Mouse (Mus musculus) heart, adult 18-20 months (tissue): ENCODE measurements around the gene Krtap9-5. TPM values are rescaled to one million over a fixed set of nuclear protein-coding genes. Genes with fewer than 3 reads are reported as not detected.

Experiments
- total RNA-seq, 2 experiments: library from RNA; stranded (reverse); gene quantifications; 2 replicates each; pipeline ENCODE4 v1.2.3; 2021

The Krtap9-5 gene
- total RNA-seq, 2 experiments from 2014 or later: not detected

Other genes starting within 250 kb of the Krtap9-5 start
- gene Gm14180, start 214.2 kb upstream of the Krtap9-5 start, total RNA-seq: not detected
- not detected for gene Gm11595, start 175.6 kb upstream of the Krtap9-5 start, total RNA-seq
- not detected for gene Krtap4-8, start 167.8 kb upstream of the Krtap9-5 start, total RNA-seq
- not detected for gene Krtap4-9, start 163.3 kb upstream of the Krtap9-5 start, total RNA-seq
- gene Gm11596, start 155.0 kb upstream of the Krtap9-5 start, total RNA-seq: not detected
- gene Gm11569, start 149.5 kb upstream of the Krtap9-5 start, total RNA-seq: not detected
- gene Gm11554, start 144.0 kb upstream of the Krtap9-5 start, total RNA-seq: not detected
- gene Krtap4-13, start 138.6 kb upstream of the Krtap9-5 start, total RNA-seq: not detected
- not detected for gene Gm11564, start 132.8 kb upstream of the Krtap9-5 start, total RNA-seq
- not detected for gene 2300003K06Rik, start 110.4 kb upstream of the Krtap9-5 start, total RNA-seq
- not detected for gene Krtap4-16, start 96.9 kb upstream of the Krtap9-5 start, total RNA-seq
- not detected for gene Gm11568, start 90.6 kb upstream of the Krtap9-5 start, total RNA-seq
- not detected for gene Gm11559, start 84.0 kb upstream of the Krtap9-5 start, total RNA-seq
- not detected for gene Krtap9-1, start 75.1 kb upstream of the Krtap9-5 start, total RNA-seq
- not detected for gene Gm11567, start 69.3 kb upstream of the Krtap9-5 start, total RNA-seq
- not detected for gene Krtap31-1, start 40.6 kb upstream of the Krtap9-5 start, total RNA-seq
- not detected for gene Gm11565, start 33.7 kb upstream of the Krtap9-5 start, total RNA-seq
- gene Krtap31-2, start 12.2 kb upstream of the Krtap9-5 start, total RNA-seq: not detected
- gene Krtap29-1, start 30.6 kb downstream of the Krtap9-5 start, total RNA-seq: not detected
- gene Krtap16-1, start 38.1 kb downstream of the Krtap9-5 start, total RNA-seq: not detected
- not detected for gene Krtap17-1, start 45.5 kb downstream of the Krtap9-5 start, total RNA-seq
- not detected for gene Krt33a, start 67.7 kb downstream of the Krtap9-5 start, total RNA-seq
- not detected for gene Krt33b, start 81.4 kb downstream of the Krtap9-5 start, total RNA-seq
- gene Krt34, start 93.1 kb downstream of the Krtap9-5 start, total RNA-seq: not detected
- not detected for gene Krt31, start 102.1 kb downstream of the Krtap9-5 start, total RNA-seq
- gene Krt32, start 139.8 kb downstream of the Krtap9-5 start, total RNA-seq: not detected
- not detected for gene Krt35, start 147.8 kb downstream of the Krtap9-5 start, total RNA-seq
- not detected for gene Krt36, start 157.2 kb downstream of the Krtap9-5 start, total RNA-seq
- not detected for gene Krt13, start 173.1 kb downstream of the Krtap9-5 start, total RNA-seq
- gene Krt15, start 187.5 kb downstream of the Krtap9-5 start, total RNA-seq: 1 to 10 TPM in 1 of 2 experiments, not detected in 1; 1.4 TPM
- gene Krt19, start 200.2 kb downstream of the Krtap9-5 start, total RNA-seq: 1 to 10 TPM; 4.0 to 9.1 TPM
- not detected for gene Krt9, start 244.8 kb downstream of the Krtap9-5 start, total RNA-seq